Mouse (Mus musculus): ENCODE data around the gene Kcnd2.

GRCm38 (mm10) chr6:21418246-21418645 lies 202.9 kb downstream of the Kcnd2 start:
- no peak for TF ChIP-seq CTCF (IDR thresholded peaks at IDR 0.05; ENCODE audit: low read depth, low read length)
- TF ChIP-seq GATA1 (IDR thresholded peaks at IDR 0.05; ENCODE audit: borderline replicate concordance, low read length) = no peak
- TF ChIP-seq POLR2AphosphoS5 (IDR thresholded peaks at IDR 0.05; ENCODE audit: insufficient replicate concordance, low read depth, low read length) = no peak
- TF ChIP-seq TAL1 (conservative IDR thresholded peaks at IDR 0.05; ENCODE audit: low read depth, low read length) = no peak

Data from G1E (cell line).